Mouse (Mus musculus): ENCODE data around the gene Glce. TPM values are rescaled to one million over a fixed set of nuclear protein-coding genes. Genes with fewer than 3 reads are reported as not detected.

Glce gene
- total RNA-seq, 4 experiments from 2014 or later: 5.3 to 6.4 (median 5.6) TPM

DNA sequence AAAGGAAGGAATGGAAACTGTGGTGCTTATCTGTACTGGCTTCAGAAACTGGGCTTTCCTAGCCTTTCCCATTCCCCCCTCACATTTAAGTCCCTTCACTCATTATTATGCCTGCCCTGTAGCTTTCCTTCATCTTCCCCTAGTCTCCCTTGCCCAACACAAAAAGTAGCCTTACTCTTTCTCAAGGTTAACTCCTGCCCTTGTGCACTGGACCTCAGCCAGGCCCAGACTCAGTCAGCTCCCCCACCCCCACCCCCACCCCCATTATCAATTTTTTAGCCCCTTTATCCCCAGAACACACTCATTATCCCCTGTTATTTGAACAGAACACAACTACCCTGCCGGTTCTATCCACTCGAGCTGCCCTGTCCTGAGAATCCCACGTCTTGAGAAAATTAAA is 1.0 kb upstream of the Glce start:
- DNase-seq (ENCODE audit: low spot score in 2 of 2): no peak

DNA sequence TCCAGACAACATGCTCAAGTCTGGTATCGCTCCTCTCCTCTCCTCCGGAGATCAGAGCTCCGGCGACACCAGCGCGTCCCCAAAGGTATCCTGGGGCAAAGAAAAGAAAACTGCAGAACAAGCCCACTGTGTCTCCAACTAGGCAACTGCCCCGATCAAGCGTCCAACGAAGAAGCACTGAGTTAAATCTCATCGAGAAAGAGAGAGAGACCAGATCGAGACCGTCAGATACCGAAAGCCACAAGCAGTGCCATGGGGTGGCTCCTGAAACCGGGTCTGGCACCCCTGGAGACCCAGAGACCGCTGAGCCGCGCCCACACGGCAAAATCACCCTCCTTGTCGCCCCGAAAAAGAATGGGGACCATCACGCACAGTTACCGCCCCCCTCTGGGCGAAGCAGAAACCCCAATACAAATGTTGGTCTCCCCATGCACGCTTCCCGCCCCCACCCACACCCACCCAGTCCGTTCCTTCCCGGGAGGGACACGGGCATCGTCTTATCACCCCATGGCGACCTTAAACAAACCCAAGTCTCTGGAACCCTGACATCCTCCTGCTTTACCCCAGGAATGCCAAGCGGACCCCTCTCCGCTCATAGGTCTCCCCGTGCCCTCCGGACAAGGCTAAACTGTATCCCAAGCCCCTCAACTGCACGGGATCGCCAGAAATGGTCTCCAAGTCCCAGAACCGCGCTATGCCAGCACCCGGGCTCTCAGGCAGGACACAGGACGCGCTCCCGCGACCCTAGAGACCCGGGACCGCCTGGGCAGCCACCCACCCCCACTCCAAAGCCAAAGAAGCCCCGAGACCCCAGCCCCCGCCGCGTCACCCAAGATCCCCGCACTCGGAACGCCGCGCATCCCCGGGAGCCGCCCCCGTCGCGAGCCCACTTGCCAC is 656 bp downstream of the Glce start:
- peak in 1 of 2 experiments; percentile 15 for DNase-seq (ENCODE audit: low spot score in 2 of 2)

GRCm38 (mm10) chr9:62118754-62119153 is 3.7 kb downstream of the Glce start:
- no peak for DNase-seq (ENCODE audit: low spot score in 2 of 2)

DNA sequence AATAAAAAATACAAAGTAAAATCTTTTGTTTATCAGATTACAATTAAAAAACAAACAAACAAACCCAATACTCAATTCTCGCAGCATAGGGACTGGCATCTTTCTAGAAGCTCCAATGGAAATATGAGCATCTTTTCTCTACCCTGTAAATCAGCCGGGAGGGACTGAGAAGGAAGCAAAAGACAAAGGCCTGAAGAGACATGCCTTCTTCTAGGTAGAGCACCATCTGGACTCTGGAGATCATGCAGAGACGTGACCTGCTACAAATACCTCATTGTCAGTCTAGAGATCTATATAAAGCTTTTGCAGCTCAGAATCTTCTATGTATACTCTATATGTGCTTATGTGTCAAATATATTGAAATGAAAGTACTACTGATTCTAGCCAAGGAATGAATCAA is 6.6 kb downstream of the Glce start:
- no peak for DNase-seq (ENCODE audit: low spot score in 2 of 2)

DNA sequence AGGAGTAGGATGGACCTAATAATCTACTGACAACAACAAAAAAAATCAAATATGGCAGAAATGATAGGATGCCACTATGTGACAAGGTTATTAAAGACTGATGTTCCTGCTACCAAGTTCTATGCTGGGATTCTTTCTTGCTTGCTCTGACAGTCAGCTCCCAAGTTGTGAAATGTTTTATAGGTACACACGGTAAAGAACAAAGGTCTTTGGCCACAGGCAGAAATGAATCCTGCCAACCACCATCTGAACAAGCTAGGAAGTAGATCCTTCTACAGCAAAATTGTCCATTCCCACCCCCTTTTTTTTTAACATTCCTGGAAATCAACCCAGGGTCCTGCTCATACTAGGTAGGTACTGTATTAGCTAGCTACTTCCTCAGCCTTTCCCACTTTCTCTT is 25.9 kb downstream of the Glce start:
- no peak for DNase-seq (ENCODE audit: low spot score in 2 of 2)

- DNase-seq (ENCODE audit: low spot score in 2 of 2): peak; percentile 17 to 25
Observed at GRCm38 (mm10) chr9:62091604-62092003, 30.9 kb downstream of the Glce start.

DNA sequence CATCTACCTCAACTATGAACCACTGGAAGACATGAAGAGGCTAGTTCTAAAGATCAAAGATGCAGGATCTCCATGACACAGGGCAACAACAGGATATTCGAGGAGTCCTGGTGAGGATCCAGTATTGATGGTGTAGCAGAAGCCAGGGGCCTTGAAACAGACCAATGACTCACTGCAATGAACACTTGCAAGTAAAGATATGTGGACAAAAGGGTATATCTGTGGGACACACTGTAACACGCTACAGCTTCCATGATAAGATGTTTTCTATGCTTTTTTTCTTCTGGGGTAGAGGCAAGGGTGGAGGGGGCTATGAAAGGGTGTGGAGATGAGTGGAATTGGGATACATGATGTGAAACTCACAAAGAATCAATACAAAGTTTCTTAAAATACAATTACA is 36.9 kb downstream of the Glce start:
- no peak for DNase-seq (ENCODE audit: low spot score in 2 of 2)

DNA sequence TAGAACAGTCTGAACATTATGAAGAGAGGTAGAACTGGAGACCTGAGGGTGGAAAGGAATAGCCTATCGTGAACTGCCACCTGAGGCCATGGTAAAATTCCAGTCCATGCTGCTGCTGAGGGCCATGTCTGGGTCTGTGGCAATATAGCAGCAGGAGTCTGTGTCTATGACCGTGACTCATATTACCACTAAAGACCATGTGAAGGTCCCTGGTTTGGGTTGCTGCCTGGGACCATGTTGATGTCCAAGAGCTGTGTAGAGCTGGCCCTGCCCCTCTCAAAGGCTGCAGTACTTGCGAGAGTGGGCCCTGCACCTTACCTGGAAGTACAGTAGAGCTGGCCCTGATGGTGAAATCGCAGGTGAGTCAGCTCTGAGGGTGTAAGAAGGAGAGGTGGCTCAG is 37.6 kb downstream of the Glce start:
- no peak for DNase-seq (ENCODE audit: low spot score in 2 of 2)

DNA sequence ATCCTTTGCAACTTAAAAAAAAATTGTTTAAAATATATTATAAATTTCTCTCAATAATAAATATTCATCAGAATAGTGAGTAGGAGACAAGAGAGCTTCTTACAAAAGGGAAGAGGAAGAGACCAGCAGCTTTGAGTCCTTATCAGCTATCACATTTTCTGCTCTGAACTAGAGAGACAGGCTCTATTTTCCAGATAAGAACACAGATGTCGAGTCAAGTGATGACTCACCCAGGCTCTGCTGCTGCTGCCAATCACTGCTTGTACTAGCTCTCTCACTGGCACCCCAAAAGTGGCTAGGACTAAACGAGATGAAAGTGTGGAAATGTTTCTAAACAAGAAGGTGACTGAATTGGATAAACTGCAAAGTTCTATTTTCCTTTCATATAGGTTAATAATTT is 39.5 kb downstream of the Glce start:
- DNase-seq (ENCODE audit: low spot score in 2 of 2): no peak

GRCm38 (mm10) chr9:62081542-62081941 is 40.9 kb downstream of the Glce start:
- no peak for DNase-seq (ENCODE audit: low spot score in 2 of 2)

DNA sequence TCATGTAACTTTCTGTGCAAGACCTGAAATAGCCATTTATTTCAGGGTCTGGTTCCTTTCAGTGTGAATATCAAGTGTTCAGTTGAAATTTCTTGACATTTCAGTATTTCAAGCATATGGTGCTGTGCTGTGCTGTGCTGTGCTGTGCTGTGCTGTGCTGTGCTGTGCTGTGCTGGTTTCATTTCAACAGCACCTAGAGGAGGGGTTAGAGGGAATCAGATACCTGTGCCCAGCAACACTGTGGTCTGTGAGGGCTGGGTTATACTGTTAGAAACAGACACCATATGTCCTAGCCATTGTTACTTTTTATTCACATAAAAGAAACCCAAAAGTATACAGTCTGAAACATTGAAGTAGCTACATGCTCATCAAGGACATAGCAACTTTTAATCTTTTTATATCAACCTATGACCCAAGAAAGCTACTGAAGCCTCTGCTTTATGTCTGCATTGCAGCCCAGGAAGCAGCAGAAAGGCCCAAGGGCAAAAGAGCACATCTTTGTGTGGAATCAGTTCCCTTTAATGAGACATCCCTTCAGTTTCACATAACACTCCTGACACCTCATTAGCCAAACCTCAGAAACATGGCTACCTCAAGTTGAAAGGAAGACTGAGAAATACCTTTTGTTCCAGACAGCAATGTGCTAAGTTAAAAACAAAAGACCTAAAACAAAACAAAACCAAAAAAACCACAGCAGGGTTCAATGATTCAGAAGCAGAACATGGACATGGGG is 42.3 kb downstream of the Glce start:
- no peak for DNase-seq (ENCODE audit: low spot score in 2 of 2)

GRCm38 (mm10) chr9:62062234-62062633 is 60.2 kb downstream of the Glce start:
- DNase-seq (ENCODE audit: low spot score in 2 of 2): no peak

DNA sequence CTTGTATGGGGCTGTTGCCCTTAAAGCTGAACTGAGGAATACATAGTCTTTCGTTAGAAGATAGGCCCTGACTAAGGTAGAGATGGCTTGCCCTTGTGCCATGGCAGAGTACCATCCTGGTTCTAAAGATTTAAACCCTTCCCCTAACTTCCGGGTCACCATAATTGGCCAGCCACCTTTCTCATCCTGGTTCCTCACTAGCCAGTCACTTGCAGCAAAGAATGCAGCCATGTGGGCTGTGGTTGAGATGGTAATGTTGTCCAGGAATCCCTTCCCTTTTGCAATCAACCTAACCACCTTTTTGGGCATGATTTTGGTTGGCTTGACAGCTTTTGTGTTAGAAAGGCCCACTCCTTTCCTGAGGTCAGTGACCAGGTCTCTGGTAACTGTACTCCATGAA is 62.0 kb downstream of the Glce start:
- DNase-seq (ENCODE audit: low spot score in 2 of 2): no peak

DNA sequence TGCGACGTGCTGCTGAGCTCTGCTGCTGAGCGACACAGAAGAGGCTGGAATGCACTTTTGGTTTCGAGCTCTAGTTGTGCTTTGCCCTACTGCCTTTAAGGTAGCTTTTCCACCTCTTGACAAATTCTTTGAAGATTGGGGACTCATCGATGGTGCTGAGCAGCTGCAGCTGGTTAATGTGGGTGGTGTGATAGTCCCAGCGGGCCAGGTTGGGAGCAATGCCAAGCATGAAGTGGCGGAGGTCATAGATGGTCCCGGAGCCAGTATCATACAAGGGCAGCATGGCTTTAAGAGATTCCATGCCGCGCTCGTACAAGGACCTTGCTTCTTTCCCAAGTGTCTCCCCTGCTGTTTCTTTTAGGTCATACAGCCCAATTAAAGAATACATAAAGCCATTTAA is 62.5 kb downstream of the Glce start:
- DNase-seq (ENCODE audit: low spot score in 2 of 2): no peak

DNA sequence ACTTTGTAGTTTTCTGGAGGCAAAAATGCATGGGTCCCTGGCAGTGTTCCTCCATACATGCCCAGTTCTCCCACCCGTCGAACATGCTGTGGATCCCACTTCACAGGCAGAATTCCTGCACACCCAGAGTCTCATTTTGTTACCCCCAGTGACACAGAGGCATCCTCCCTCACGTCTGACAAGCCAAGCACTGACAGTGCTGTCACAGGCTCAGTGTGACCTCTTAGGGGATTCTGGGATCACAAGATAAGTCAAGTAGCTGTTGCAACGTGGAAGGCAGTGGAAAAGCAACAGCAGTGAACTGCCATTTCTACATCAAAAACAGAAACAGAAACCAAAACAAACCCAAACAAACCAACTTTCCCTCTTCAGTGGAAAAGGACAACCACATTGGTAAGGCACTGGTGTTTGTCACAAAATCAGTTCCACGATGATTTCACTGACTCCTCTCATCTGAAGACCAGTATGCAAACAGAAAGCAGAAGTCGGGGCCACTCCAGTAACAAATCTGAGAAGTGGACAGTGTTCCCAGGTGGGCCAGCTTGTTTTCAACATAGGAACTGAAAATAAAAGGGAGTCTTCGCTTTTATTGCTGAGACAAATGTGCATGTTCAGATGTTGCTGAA is 64.5 kb downstream of the Glce start:
- no peak for DNase-seq (ENCODE audit: low spot score in 2 of 2)

- DNase-seq (ENCODE audit: low spot score in 2 of 2): no peak
Observed at GRCm38 (mm10) chr9:62056206-62056605, 66.2 kb downstream of the Glce start.

DNA sequence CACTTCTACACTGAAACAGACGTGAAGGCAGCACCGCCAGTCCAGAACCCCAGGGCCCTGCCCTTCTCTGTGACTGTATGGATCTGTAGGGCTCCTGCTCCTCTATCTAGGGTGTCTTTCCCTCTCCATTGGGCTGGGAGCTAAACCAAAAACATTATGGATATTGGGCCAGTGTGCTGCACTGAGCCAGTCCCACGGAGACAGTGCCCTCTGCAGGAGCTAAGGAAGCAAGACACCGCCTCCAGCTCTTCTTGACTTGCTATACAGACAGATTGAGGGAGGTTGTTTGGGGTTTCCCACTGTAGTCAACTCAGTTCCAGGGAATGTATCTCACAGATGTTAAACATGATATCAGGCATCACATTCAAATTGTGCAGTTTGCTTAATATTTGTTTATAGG is 71.7 kb downstream of the Glce start:
- DNase-seq (ENCODE audit: low spot score in 2 of 2): no peak

GRCm38 (mm10) chr9:62049166-62049565 is 73.3 kb downstream of the Glce start:
- no peak for DNase-seq (ENCODE audit: low spot score in 2 of 2)

DNA sequence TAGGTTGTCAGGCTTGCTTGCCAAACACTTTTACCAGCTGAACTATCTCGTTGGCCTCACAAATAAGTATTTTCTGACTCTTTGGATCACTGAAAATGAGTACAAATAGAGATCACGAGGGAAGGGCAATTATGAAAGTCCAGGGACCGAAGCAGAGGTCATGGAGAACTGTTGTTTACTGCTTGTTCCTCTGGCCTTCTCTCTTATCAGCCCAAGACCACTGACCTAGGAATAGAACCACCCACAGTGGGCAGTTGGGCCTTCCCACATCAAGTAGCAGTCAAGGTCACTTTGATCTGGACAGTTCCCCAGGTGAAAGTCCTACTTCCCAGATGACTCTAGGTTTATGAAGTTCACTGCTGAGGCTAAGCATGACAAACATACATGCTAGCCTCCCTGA is 80.3 kb downstream of the Glce start:
- DNase-seq (ENCODE audit: low spot score in 2 of 2): no peak

- peak; percentile 68 to 69 for DNase-seq (ENCODE audit: low spot score in 2 of 2)
Observed at GRCm38 (mm10) chr9:62040008-62040608, 82.3 kb downstream of the Glce start.

- no peak for DNase-seq (ENCODE audit: low spot score in 2 of 2)
Observed at GRCm38 (mm10) chr9:62035806-62036205, 86.6 kb downstream of the Glce start.

DNA sequence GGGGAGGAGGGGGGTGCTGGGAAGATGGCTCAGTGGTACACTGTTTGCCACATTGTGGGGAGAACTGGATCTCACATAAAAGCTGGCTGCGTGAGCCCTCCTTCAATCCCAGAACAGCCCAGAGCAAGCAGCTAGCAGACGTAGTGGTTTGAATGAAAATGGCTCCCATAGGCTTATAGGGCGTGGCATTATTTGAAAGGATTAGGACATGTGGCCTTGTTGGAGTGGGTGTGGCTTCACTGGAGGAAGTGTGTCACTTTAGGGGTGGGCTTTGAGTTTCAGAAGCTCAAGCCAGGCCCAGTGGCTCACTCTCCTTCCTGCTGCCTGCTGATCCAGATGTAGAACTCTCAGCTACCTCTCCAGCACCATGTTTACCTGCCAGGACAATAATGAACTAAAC is 90.2 kb downstream of the Glce start:
- no peak for DNase-seq (ENCODE audit: low spot score in 2 of 2)

All from gastrocnemius, adult 8-10 months (tissue).